Mouse (Mus musculus) heart, embryonic 14.5 days (tissue): ENCODE measurements around the gene Fam83e. TPM values are rescaled to one million over a fixed set of nuclear protein-coding genes. Genes with fewer than 3 reads are reported as not detected.
A peak's percentile ranks its signal among the peaks of the same experiment; 100 is the strongest.

ENCODE experiments used
- ATAC-seq: fragments of 200-750 bp; cut with Nextera tagmentation; 2 replicates; pipeline ENCODE4 v1.8.0; 2017; ENCODE audit warnings: low read depth, moderate TSS enrichment; ENCODE audit not compliant: insufficient number of reproducible peaks, insufficient read depth, low FRiP score
- H3K27ac ChIP-seq, 2 experiments: fragments of 200-500 bp in 1 of 2; fragments of 300-500 bp in 1 of 2; sonication (generic) in 1 of 2; replicated peaks in 1 of 2; 2 replicates each; pipeline ENCODE4 v1.5.1; 2012 to 2014; ENCODE audit warnings: low read depth in 2 of 2, low read length in 2 of 2, control low read depth in 1 of 2, mild to moderate bottlenecking in 1 of 2, mixed read lengths in 1 of 2; ENCODE audit not compliant: control insufficient read depth in 1 of 2, insufficient read depth in 1 of 2
- H3K27me3 ChIP-seq: fragments of 300-500 bp; sonication (generic); 2 replicates; pipeline ENCODE4 v1.6.1; 2014; ENCODE audit warnings: mild to moderate bottlenecking, low read length, control low read depth; ENCODE audit not compliant: control insufficient read depth, insufficient read depth
- H3K36me3 ChIP-seq: fragments of 300-500 bp; sonication (generic); 2 replicates; pipeline ENCODE4 v1.6.1; 2014; ENCODE audit warnings: mild to moderate bottlenecking, control low read depth, low read length, mixed read lengths; ENCODE audit not compliant: control insufficient read depth, insufficient read depth
- H3K4me1 ChIP-seq, 2 experiments: fragments of 200-500 bp in 1 of 2; fragments of 300-500 bp in 1 of 2; sonication (generic) in 1 of 2; 2 replicates each; pipeline ENCODE4 v1.6.1; 2012 to 2014; ENCODE audit warnings: low read length in 2 of 2, control low read depth in 1 of 2, mixed read lengths in 1 of 2; ENCODE audit not compliant: control insufficient read depth in 2 of 2, insufficient read depth in 2 of 2
- H3K4me2 ChIP-seq: fragments of 300-500 bp; sonication (generic); 2 replicates; pipeline ENCODE4 v1.6.1; 2014; ENCODE audit warnings: mild to moderate bottlenecking, low read length
- H3K4me3 ChIP-seq, 2 experiments: fragments of 200-500 bp in 1 of 2; fragments of 300-500 bp in 1 of 2; sonication (generic) in 1 of 2; 2 replicates each; pipeline ENCODE4 v1.5.1; 2012 to 2014; ENCODE audit warnings: low read length in 2 of 2, mild to moderate bottlenecking in 2 of 2, control low read depth in 1 of 2, low read depth in 1 of 2, moderate library complexity in 1 of 2; ENCODE audit not compliant: control insufficient read depth in 1 of 2, insufficient read depth in 1 of 2
- H3K9ac ChIP-seq: fragments of 300-500 bp; sonication (generic); 2 replicates; pipeline ENCODE4 v1.6.1; 2014; ENCODE audit warnings: mild to moderate bottlenecking, low read length
- H3K9me3 ChIP-seq: fragments of 300-500 bp; sonication (generic); 2 replicates; pipeline ENCODE4 v1.6.1; 2016; ENCODE audit warnings: low read length, control low read depth; ENCODE audit not compliant: control insufficient read depth
- WGBS: fragments of 180-500 bp; shearing (Covaris S2); extraction: QIAGEN DNeasy Blood & Tissue Kit; methylation state at CpG from one replicate; pipeline ENCODE4 v1.1.7; 2014; 5-methylcytosine and 5-hydroxymethylcytosine counted together
- polyA plus RNA-seq: library from polyadenylated mRNA; unstranded; fragments of >200 nt; fragmentation: Nextera tagmentation; extraction: Ambion mirVana; gene quantifications from 2 replicates; pipeline ENCODE4 v1.2.1, GENCODE M21; 2014

Fam83e gene
- polyA plus RNA-seq, 1 experiment from 2014 or later: 0.31 TPM

DNA sequence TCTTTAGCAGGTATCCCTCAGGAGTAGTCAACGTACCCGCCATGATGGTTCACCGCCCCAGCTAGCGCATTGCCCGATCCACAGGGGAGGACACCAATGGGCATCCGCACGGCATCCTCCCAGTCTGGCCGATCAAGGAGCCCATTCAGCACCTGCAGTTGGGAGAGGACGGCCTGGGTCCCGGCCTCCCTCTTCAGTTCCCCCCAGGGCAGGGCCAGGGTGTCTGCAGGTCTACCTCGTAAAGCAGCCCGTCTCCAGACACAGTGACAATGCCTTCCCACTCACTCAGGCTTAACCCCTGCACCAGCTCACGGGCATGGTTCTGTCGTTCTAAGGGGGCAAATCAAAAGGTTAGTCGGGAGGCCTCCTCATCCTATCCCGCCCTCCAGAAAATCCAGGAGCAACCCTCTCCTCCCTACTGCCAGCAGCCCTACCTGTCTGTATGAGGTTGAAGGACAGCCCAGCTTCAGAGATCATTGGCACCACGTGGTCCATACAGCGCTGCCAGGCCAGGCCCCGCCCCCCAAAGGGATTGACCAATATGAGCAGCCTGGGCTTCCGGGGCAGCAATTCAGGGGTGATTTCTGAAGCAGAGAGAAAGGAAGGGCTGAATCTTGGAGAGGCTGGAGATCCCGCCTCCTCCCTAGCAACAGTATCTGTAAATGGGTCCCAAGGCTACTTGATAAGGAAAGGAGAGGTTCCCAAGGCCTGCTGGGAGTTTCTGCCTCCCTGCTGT lies 8.8 kb upstream of the Fam83e start:
- Histone ChIP-seq H3K36me3 (peaks cover 45% of the 10 kb centered on the region), H3K4me3 (no peak overlapping the region), H3K9ac (no peak overlapping the region), H3K9me3 (no peaks in the 10 kb centered on the region), H3K27ac (no peak overlapping the region), H3K4me1 (peaks cover 22 to 45% of the 10 kb centered on the region in 2 experiments), H3K4me2 (no peak overlapping the region), H3K27me3 (no peaks in the 10 kb centered on the region)
- 87% methylated on average over 21 of the region's 21 CpGs for WGBS
- no peak for ATAC-seq

DNA sequence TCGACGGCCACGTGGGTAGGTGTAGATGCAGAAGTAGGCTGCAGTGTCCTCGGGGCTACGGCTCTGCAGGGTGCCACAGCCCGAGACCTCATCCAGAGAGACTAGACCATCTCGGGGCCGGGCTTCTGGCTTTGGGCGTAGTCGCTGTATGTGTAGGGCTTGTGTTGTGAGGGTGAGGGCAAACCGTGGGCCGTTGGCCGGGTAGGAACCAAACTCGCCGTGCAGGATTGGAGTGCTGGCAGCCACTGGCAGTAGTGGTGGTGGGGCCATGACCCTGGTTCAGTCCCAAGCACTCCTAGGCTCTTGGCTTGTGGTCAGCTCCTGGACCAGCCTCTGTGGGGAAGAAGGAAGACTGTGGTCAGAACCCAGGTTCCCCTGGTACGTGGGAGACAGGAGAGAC lies 7.6 kb upstream of the Fam83e start:
- Histone ChIP-seq H3K9me3 (no peaks in the 10 kb centered on the region), H3K36me3 (peaks cover 45% of the 10 kb centered on the region), H3K9ac (no peak overlapping the region), H3K4me2 (no peak overlapping the region), H3K4me1 (peaks cover 15 to 34% of the 10 kb centered on the region in 2 experiments), H3K27me3 (no peaks in the 10 kb centered on the region), H3K27ac (no peak overlapping the region), H3K4me3 (no peak overlapping the region)
- no peak for ATAC-seq
- WGBS: 93% methylated on average over 16 of the region's 16 CpGs

DNA sequence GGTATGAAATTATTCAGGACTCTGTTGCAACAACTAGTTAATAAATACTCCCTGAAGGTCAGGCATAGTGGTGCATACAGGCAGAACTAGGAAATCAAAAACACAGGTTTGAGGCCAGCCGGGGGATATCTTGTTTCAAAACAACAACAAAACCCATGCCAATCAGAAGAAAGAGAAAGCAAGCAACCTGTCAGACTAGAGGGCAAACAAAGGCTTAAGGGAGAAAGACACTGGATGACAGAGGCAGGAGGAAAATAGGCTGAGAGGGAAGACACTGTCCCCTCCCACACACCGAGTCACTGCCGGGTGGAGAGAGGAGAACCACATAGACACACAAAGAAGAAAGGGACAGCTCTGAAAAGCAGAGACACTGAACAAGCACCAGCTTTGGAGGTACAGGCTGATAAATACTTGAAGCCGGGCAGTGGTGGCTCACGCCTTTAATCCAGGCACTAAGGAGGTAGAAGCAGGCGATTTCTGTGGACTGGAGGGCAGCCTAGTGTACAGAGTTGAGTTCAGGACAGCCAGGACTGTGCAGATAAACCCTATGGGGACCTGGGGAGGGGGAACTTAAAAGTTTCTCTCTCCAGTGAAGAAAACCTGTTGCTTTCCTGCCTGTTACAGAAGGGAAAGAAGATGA lies 7.0 kb upstream of the Fam83e start:
- H3K9me3 ChIP-seq: no peaks in the 10 kb centered on the region
- H3K9ac ChIP-seq: peak overlapping the region; percentile 81
- H3K36me3 ChIP-seq: peaks cover 47% of the 10 kb centered on the region
- 80% methylated on average over 6 of the region's 6 CpGs for whole genome bisulfite sequencing
- peaks cover 17 to 33% of the 10 kb centered on the region in 2 experiments for H3K4me1 ChIP-seq
- peak overlapping the region in 1 of 2 experiments; percentile 64; a peak in 2 of 4 replicates for H3K4me3 ChIP-seq
- no peaks in the 10 kb centered on the region for H3K27me3 ChIP-seq
- no peak overlapping the region for H3K27ac ChIP-seq
- no peak for ATAC-seq
- peak overlapping the region; percentile 90 for H3K4me2 ChIP-seq

DNA sequence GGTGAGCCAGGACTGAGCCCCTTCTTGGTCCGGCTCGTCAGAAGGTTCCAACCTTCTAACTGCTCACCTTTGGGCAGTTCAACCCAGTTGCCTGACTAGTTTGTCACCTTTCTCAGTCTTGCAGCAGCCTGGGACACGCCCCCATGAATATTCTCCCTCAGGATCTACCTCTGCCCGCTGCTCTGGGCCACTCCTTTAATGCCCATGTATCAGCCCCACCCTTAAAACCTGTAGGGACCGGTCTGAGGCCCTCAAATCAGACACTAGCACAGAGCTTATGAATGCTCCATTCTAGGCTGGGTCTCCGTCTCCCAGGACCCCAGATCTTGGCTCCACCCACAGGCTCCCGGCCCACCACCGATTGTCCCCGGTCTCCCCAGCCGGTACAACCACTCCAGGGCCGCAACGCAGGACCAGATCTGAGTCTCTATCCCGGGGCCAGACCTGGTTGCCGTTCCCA lies 6.4 kb upstream of the Fam83e start:
- no peaks in the 10 kb centered on the region for H3K27me3 ChIP-seq
- no peak overlapping the region; a peak in 1 of 4 replicates for H3K27ac ChIP-seq
- H3K36me3 ChIP-seq: peaks cover 53% of the 10 kb centered on the region
- peak; percentile 2; the same call in 1 of the 2 replicates for ATAC-seq
- peaks cover 17 to 40% of the 10 kb centered on the region in 2 experiments for H3K4me1 ChIP-seq
- peak overlapping the region; percentile 58 to 64 for H3K4me3 ChIP-seq
- no peaks in the 10 kb centered on the region for H3K9me3 ChIP-seq
- 10% methylated on average over 14 of the region's 14 CpGs for WGBS
- H3K9ac ChIP-seq: peak overlapping the region; percentile 81
- peak overlapping the region; percentile 90 for H3K4me2 ChIP-seq

DNA sequence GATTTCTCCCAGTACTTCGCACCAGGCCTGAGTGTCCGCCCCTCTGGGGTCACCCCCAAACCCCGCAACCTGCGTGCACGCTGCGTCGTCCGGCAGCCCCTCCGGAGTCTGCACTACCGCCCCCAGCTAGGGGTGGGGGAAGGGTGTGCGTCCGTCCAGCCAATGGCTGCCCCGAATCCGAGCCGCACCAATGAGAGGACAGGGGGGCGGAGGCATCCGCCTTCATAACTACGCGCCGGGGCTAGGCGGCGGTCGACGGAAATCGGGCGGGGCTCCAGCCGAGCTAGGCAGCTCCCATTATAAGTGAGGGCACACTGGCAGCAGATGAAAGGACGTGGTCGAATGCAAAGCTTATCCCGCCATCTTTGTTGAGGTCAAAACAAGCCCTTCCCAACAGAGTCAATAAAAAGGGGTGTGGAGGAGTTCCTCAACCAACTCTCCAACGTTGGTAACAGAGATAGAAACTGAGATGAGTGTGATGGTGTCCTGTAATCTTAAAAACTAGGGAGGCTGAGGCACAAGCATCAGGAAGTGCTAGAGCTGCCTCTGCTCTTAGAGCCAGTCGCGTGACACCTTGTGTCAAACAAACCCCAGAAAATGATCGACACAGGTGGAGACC lies 5.8 kb upstream of the Fam83e start, which contains the start of gene Rpl18:
TSS of gene Rpl18 (plus strand) at position 368 of the 619 bp plus-strand sequence.
- Histone ChIP-seq H3K9ac (peak within 1 kb of the TSS; percentile 88), H3K4me2 (peak within 1 kb of the TSS; percentile 90), H3K4me1 (peaks cover 17 to 44% of the 10 kb centered on the region in 2 experiments), H3K27ac (peak within 1 kb of the TSS; percentile 1 to 41; a peak in 2 of 4 replicates), H3K9me3 (no peaks in the 10 kb centered on the region), H3K36me3 (peaks cover 53% of the 10 kb centered on the region), H3K4me3 (peak within 1 kb of the TSS; percentile 58 to 64), H3K27me3 (no peaks in the 10 kb centered on the region)
- peak; percentile 84 for ATAC-seq
- 8% methylated on average over 34 of the region's 34 CpGs for WGBS

DNA sequence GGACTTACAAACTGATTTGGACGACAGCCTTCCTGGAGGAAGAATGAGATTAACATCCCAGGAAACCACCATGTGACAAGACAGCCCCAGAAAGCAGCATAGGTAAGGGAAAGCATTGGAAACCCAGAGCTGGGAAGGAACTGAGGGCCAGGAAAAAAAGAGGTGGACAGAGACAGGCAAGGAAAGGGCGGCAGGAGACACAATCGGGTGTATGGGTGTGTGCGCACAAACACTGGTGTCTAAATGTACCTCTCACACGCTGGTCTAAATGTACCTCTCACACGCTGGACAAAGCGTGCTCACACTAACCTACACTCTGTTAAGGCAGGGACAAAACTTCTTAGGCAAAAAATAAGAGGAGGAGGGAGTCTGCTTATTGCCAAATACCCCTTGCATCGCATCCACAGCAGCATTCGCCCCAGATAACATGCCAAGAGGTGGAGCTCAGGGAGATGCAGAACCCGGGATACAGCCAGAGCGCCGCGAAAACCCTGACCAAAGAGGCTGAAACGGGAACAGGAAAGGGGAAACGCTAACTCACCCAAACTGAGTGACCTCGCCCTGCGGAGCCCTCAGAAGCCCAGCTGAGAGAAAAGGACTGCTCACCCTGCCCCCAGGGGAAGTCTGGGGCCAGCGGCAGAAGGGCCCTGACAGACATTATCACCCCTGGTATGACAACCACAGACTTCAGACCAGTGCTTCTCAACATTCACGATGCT lies 5.1 kb upstream of the Fam83e start:
- Histone ChIP-seq H3K27ac (peak overlapping the region in 1 of 2 experiments; percentile 41; a peak in 2 of 4 replicates), H3K4me1 (peaks cover 17 to 44% of the 10 kb centered on the region in 2 experiments), H3K4me3 (peak overlapping the region; percentile 9 to 64; a peak in 3 of 4 replicates), H3K9ac (peak overlapping the region; percentile 88; the same call in 1 of the 2 replicates), H3K4me2 (peak overlapping the region; percentile 90), H3K9me3 (no peaks in the 10 kb centered on the region), H3K36me3 (peaks cover 53% of the 10 kb centered on the region), H3K27me3 (no peaks in the 10 kb centered on the region)
- 76% methylated on average over 19 of the region's 19 CpGs for WGBS
- ATAC-seq: no peak

DNA sequence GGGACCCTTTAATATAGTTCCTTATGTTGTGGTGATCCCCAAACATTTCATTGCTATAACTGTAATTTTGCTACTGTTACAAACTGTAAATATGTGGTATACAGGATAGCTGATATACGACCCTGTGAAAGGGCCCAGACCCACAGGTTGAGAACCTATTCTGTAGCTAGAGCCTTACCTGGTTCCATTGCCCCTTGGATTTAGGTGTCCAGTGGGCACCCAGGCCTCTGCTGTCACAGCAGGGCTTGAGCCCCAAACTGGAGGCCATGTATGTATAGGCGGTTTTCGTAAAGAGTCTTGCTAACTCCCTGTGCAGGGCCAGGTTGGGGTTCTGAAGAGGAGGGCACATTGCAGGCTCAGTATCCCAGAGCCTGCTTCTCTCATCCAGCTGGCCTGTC lies 4.6 kb upstream of the Fam83e start:
- Histone ChIP-seq H3K4me1 (peaks cover 17 to 44% of the 10 kb centered on the region in 2 experiments), H3K9ac (peak overlapping the region; percentile 88), H3K27ac (no peak overlapping the region), H3K9me3 (no peaks in the 10 kb centered on the region), H3K36me3 (peaks cover 53% of the 10 kb centered on the region), H3K4me2 (peak overlapping the region; percentile 90), H3K27me3 (no peaks in the 10 kb centered on the region), H3K4me3 (peak overlapping the region in 1 of 2 experiments; percentile 63; a peak in 2 of 4 replicates)
- no peak for ATAC-seq
- WGBS: 87% methylated on average over 3 of the region's 3 CpGs
